Comparison of ENCODE assay signal across 9 mouse cellular contexts in the genomic region with DNA sequence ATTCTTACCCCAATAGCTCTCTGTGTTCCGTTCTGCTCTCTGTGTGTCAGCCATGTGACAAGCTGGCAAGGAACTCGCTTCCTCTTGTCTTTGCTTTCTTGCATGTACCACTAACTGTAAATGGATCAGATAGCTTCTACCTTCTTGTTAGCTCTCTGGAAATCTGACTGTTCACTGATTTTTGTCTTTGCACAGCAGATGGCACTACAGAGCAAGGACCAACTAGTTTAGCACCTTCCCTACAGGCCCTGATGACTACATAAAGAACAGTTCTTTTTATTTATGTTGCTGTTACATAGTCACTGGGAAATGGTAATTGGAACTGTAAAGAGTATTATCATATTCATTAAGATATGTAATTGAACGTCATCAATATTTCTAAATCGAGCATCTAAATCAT.
A peak's percentile ranks its signal among the peaks of the same experiment; 100 is the strongest.
DNase-seq lines count a peak whose midpoint lies in the region; ATAC-seq lines count a peak whose summit lies in the region.
"Had no signal": no experiment of that assay in that cellular context is flagged by ENCODE, and none has a peak within 500 bp of the region (broad histone marks: within the 10 kb centered on the region; RNA-seq: fewer than 3 reads in every experiment).

No protein-coding gene starts in this region.

- no peak overlapping the region for H3K4me2 ChIP-seq in neural tube, embryonic 13.5 days
- H3K4me2 ChIP-seq: limb, embryonic 12.5 days had no signal

- H3K9ac ChIP-seq in neural tube, embryonic 13.5 days = no peak overlapping the region
- H3K9ac ChIP-seq: limb, embryonic 12.5 days had no signal

- intact Hi-C loops in heart, postnatal 10 days (cut with DNase I) = loop anchor here (1.0 kb wide), 1 partner anchor 256 kb away; no protein-coding TSS in a partner anchor

- H3K4me1 ChIP-seq in neural tube, embryonic 13.5 days (replicated peaks) = no peaks in the 10 kb centered on the region
- H3K4me1 ChIP-seq: limb, embryonic 12.5 days had no signal

- 0 out of 2 replicates have a peak, but pooled peaks have one; percentile 23 for ATAC-seq in neural tube, embryonic 13.5 days (ENCODE audit: low read depth)

- H3K4me3 ChIP-seq in neural tube, embryonic 13.5 days = no peak overlapping the region
- H3K4me3 ChIP-seq: limb, embryonic 12.5 days had no signal

- DNase-seq in heart, postnatal 10 days = peak; percentile 3 to 14
- no peak for DNase-seq in heart, adult 9 months (ENCODE audit: low spot score in 2 of 2)
- no peak for DNase-seq in neural tube, embryonic 10.5 days (ENCODE audit: extremely low spot score, low spot score)
- peak; percentile 44 to 69 for DNase-seq in cerebellum, postnatal 25 days
- peak; percentile 23 for DNase-seq in right cerebral cortex, postnatal 4 days
- DNase-seq in testis, postnatal 14 days (ENCODE audit: low spot score) = no peak
- DNase-seq in spleen, adult 18-20 months = no peak

- H3K36me3 ChIP-seq in neural tube, embryonic 13.5 days = no peaks in the 10 kb centered on the region
- H3K36me3 ChIP-seq: limb, embryonic 12.5 days had no signal

- WGBS in neural tube, embryonic 13.5 days = 74% methylated on average over 4 of the region's 4 CpGs

- H3K27me3 ChIP-seq in neural tube, embryonic 13.5 days = no peaks in the 10 kb centered on the region
- H3K27me3 ChIP-seq: limb, embryonic 12.5 days had no signal

- no peak overlapping the region for H3K27ac ChIP-seq in neural tube, embryonic 13.5 days (replicated peaks)
- H3K27ac ChIP-seq: limb, embryonic 12.5 days had no signal

- H3K9me3 ChIP-seq in neural tube, embryonic 13.5 days = no peaks in the 10 kb centered on the region
- H3K9me3 ChIP-seq: limb, embryonic 12.5 days had no signal

Comparison
In these comparisons a context has a peak if more than half of its experiments do, and no peak if none do; other contexts are left out.
1. DNase-seq: peak in heart, postnatal 10 days (2 of 2), cerebellum, postnatal 25 days (2 of 2) and right cerebral cortex, postnatal 4 days (single experiment); none in heart, adult 9 months (0 of 2), neural tube, embryonic 10.5 days (single experiment), testis, postnatal 14 days (single experiment) and spleen, adult 18-20 months (0 of 2).